Mouse (Mus musculus) gastrocnemius, adult 8-10 months (tissue): Measurements from ENCODE around the gene Ppip5k1. TPM values are rescaled to one million over a fixed set of nuclear protein-coding genes. Genes with fewer than 3 reads are reported as not detected.
"Not testable (repeated sequence)": the region's sequence is repeated elsewhere in the genome, so short reads cannot be mapped to it uniquely, and the experiment has no call there.

Experiments used
- DNase-seq, 2 experiments: peaks; one replicate each; pipeline ENCODE4 v3.0.0; 2022; ENCODE audit warnings: low spot score in 2 of 2
- total RNA-seq, 4 experiments: library from RNA; stranded (reverse); gene quantifications; 2 replicates each; pipeline ENCODE4 v1.2.4; 2022

The Ppip5k1 gene
- 100 to 1,000 TPM in 2 of 4 experiments, 10 to 100 TPM in 2; 97.7 to 103 (median 99.7) TPM for total RNA-seq

DNA sequence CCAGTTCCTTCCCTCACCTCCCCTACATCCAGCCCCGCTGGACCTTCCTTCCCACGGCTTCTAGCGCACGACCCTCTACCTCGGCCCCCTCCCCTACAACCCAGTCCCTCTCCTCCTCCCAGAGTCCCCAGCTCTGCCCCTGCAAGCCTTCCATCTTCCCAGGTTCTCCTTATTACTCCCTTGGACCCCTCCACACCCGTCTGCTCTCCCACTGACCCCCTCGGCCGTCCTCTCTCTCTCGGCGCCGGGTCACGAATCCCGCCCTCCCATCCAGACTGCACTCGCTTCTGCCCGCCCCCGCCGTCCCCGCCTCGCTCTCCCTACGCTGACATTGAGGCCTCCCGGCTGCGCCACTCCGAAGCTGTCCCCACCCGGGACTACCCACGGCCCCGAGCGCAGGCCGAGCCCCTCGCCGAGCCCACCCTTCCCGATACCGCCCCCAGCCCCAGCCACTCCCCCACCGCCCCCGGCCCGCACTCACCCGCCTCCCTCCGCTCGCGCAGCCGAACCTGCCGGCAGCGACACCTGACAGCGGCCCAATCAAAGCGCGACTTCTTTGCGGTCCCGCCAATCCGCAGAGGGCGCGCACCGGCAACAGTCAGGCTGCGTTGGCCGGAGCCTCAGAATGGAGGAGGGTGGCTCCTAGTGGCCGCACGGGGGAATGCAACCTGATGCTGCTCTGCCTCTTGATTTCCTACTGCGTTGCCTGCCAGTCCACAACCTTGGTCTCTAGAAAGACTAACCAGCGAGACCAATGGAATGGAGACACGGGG is at the start of gene Ppip5k1:
Ppip5k1 (minus strand) TSS at position 577 of the 773 bp plus-strand sequence.
- peak; percentile 93 to 96 for DNase-seq

DNA sequence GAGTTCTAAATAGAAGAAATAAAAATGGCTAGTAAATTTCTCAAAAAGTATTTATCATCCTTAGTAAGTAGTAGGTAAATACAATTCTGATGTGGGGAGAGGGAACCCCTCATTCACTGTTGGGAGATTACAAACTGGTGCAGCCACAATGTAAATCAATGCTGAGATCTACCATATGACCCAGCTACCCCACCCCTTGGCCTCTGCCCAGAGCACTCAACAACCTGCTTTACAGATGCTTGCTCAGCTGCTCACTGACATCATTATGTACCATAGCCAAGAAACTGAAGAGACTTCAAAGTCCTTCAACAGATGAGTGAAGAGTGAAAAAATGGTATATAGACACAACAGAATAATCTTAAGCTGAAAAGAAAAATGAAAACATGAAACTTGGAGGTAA is 48.1 kb upstream of the Ppip5k1 start:
- DNase-seq = no peak

DNA sequence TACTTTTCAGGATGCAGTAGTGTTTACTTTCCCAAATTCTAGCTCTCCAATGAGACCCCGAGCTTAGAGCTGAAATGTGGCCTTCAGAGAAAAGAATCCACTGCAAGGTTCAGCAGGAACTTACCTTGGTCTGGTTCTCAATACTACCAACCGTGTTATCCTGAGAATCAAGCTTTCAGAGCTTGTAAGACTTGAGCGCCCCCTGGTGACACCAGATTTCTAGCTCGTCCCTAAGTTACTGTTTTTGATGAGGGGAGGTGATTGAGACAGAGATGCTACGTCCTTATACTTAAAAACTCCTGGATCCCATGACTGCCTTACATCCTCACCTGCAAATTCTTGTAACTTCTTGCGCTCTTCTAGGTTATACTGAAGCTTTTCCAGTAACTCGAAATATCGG is 41.4 kb upstream of the Ppip5k1 start:
- DNase-seq = peak in 1 of 2 experiments; percentile 31

DNA sequence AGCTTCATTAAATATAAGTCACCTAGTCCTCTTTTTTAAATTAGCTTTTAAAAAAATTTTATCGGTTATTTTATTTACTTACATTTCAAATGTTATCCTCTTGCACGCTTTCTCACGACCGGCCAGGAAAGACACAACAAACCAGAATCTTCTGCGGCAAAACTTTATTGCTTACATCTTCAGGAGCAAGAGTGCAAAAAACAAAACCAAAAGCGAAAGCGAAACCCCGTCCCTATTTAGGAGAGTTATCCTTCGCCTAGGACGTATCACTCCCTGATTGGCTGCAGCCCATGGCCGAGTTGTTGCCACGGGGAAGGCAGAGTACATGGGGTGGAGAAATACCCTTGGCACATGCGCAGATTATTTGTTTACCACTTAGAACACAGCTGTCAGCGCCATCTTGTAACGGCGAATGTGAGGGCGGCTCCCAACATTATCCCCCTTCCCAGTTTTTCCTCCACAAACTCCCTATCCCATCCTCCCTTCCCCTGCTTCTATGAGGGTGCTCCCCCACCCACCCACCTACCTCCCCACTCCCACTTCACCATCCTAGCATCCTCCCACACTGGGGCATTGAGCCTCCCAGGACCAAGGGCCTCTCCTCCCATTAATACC is 31.9 kb upstream of the Ppip5k1 start, which contains the start of gene Strc:
Strc (minus strand) TSS at position 208 of the 615 bp plus-strand sequence.
- DNase-seq = not testable (repeated sequence)

DNA sequence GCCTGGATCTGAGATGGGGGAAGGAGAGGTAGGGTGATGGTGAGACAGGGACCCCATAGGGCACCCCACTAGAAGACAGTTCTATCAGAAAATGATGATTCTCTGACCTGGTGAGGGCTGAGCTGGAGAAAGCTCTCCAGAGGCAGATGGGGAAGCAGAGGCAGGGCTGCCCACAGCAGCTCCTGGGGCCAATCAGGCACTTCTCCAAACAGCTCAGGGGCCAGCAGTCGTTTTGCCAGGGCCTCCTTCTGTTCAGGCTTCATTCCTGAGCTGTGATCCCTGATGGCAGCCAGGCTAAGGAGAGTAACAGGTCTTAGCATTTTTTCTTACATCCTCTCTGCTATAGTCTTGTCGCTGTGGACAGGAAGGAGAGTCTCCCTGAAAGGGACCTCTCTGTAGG is 19.6 kb upstream of the Ppip5k1 start:
- DNase-seq = no peak

DNA sequence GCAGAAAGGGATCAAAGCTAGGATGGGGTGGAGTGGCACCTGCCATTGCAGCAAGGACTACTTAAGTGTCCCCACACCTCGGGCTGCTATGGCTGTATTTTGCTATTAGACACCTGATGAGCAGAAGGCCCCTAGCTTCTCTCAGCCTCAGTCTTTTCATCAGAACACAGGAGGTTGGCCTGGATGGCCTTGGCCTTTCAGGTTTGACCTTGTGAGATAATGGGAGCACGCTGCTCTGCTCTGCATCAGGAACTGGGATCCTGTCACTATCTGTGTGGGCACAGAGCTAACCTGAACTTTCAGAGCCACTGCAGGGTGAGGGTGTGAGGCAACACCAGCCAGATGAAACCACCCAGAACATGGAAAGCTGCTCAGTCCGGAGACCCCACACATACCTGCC is 17.1 kb upstream of the Ppip5k1 start:
- no peak for DNase-seq

DNA sequence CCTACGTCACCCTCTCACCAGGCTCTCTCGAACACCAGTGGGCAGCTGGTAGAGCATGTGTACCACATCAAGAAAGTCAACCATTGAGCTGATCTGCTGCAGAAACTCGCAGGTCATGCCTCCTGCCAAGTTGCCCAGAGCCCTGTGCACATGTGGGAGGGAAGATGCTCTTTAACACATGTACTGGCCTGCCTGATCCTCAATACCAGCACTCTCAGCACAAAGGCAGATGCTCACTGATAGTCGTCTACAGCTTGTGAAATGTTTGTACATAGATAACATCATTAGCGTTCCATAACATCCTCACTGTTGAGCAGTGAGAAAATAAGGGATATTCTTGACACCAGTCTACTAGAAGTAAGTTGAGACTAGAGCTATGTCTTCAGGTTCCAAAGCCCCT is 15.7 kb upstream of the Ppip5k1 start:
- DNase-seq = no peak

DNA sequence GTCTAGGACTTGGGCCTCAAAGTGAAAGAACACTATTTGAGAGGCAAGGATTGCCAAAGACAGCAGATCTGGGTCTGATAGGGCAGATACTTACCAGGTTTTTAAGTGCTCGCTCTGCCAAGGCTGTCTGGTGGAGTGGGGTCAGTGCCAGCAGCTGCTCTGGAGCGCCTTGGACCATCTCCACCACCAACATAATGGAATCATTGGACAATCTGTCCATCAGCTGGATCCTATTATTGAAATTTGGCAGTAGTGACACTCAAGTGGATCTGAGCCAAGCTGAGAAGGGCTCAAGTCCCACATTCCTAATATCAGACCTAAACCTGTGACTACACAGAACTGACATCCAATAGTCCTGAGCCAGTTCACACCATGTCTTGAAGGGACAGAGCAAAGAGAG is 13.6 kb upstream of the Ppip5k1 start:
- no peak for DNase-seq

DNA sequence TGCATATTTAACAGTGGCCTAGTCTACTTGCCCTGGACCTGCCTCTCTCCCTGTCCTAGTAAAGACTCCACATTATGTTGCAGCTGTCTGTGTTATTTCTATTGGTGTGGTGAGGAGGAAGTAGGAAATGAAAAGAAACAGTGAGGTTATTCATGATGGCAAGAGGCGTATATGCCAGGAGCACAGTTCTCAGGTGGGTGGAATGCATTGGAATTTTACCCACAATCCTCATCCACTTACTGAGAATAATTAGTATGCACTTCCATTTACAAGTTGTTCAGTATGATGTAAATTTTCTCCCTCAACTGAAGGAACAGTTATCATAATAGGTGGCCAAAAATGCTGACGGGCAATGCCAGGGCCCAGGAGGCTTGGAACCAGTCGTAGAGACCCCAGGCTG is 8.5 kb upstream of the Ppip5k1 start:
- no peak for DNase-seq

DNA sequence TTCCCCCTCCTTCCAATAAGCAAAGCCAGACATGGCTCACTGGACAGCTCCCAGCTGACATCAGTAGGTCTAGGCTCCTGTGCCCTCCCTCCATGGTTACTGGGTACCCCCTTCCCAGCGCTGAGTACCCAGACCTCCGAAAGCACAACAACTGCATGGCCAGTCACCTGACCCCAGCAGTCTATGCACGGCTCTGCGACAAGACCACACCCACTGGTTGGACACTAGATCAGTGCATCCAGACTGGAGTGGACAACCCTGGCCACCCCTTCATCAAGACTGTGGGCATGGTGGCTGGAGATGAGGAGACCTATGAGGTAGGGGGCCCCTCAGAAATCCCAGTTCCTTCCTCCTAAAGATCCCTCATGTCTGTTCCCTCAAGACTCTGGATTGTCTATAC is 4.3 kb upstream of the Ppip5k1 start:
- no peak for DNase-seq

DNA sequence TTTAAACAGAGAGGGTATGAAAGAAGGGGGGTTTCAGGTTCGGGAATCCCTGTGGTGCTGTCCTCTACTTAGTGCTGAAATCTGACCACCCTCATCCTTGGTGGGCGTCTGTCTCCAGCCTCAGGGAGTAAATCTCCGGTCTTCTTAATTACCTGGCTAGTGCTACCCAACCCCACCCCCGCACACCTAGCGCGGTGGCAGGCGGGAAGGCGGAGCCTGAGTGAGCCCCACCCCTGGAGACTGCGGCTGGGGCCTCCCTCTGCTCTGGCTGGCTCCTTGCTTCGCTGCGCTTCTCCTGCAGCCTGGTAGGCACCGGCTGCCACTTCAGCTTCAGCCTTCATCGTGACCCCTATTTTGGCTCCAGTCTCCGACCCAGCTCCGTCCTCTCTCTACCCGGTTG is 3.2 kb upstream of the Ppip5k1 start:
- no peak for DNase-seq

DNA sequence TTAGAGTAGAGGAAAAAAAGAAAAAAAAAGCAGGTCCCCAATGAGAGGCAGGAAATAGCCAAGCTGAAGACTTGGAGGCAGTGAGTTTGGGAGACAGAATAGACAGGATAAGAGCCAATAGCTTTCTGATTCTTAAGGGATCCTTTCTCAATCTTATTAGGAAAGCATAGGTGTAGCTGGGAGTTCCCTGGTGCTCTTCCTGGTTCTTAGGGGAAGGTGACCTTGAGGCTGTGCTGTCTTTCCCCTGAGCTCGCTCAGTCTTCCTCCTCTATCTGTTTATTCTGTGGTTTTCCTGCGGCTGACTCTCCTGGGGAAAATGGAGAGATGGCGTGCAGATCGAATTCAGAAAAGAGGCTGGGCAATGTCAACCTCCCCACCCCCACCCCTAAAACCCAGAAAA is 2.8 kb upstream of the Ppip5k1 start:
- no peak for DNase-seq

DNA sequence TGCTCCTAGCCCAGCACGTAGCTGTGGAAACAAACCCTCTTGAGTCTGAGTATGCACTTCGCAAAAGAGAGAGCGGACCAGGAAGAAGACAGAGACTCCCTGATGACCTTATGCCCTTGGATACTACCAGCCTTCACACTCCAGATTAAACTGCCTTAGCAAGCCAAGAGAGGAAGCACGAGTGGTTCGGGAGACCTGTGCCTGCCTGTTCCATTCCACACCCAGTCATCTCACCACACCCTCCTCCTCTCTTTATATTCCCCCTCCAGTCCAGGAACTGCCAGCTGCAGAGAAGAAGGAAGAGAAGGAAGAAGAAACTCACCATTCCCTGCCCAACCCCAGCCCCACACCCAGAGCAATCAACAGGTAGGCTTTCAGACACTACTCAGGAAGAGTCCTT is 2.3 kb upstream of the Ppip5k1 start, which contains the start of gene Ckmt1:
Ckmt1 (plus strand) TSS at position 221 of the 400 bp plus-strand sequence.
- no peak for DNase-seq

DNA sequence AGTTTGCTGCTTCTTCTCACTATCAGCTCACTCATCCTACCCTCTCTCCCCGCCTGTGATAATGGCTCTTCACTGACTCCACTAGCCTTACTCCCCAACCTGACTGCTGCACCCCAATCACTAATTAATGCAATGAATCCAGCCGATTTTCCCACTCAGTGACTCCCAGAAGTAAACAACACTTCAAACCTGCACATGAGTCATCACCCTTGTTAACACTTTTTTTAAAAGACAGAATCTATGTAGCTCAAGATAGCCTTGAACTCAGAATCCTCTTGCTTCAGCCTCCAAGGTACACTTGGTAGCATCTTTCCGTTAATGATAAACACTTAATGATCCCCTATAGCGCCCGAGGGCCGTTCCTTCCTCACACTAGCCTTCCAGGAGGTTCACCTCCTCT is 818 bp downstream of the Ppip5k1 start:
- DNase-seq = no peak

DNA sequence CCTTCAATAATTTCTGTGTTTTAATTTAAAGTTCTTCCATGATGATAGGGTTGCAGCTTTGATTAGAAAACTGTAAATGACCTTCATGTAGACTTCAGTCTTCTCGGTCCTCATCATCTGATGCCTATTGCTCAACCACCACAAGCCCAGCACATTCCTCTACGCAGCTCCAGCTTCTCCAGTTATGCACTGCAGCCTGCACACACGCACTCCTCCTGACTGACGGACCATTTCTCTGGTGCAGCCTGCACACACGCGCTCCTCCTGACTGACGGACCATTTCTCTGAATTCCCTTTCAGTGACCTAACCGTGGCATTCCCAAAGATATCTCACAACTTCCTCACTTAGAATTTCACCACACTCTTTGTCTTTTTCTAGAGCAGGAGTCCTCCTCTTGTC is 2.0 kb downstream of the Ppip5k1 start:
- peak in 1 of 2 experiments; percentile 28 for DNase-seq

DNA sequence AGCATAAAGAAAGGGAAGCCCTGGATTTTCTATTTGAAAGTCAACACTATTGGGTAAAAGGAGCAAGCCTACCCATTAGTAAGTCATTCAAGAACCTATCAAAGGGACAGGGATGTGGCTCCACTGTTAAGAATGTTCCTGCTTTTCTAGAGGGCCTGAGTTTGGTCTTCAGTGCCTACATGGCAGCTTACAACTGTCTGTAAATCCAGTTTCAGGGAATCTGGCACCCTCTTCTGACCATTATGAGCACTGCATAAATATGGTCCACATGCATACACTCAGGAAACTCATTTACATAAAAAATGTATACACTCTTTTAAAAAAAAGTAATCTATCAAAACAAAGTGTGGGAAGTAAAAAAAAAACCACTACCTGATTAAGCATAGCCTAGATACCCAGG is 16.1 kb downstream of the Ppip5k1 start:
- DNase-seq = no peak

DNA sequence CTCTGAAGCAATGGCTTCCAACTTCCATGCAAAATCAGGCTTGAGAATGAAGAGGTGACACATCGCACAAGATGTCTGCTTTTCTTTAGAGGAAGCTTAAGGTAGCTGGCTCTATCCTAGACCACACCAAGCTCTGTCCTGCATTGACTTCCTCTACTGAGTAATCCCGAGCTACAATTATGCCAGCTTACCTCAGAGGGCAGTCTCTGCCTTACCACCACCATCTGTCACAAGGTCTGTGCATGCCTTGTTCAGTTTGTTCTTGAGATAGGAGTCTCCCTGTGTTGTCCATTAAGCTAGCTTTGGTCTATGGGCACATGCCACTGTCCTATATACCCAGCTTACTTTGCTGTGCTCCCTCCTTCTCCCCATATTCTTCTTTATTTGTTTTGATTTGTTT is 25.7 kb downstream of the Ppip5k1 start:
- no peak for DNase-seq

DNA sequence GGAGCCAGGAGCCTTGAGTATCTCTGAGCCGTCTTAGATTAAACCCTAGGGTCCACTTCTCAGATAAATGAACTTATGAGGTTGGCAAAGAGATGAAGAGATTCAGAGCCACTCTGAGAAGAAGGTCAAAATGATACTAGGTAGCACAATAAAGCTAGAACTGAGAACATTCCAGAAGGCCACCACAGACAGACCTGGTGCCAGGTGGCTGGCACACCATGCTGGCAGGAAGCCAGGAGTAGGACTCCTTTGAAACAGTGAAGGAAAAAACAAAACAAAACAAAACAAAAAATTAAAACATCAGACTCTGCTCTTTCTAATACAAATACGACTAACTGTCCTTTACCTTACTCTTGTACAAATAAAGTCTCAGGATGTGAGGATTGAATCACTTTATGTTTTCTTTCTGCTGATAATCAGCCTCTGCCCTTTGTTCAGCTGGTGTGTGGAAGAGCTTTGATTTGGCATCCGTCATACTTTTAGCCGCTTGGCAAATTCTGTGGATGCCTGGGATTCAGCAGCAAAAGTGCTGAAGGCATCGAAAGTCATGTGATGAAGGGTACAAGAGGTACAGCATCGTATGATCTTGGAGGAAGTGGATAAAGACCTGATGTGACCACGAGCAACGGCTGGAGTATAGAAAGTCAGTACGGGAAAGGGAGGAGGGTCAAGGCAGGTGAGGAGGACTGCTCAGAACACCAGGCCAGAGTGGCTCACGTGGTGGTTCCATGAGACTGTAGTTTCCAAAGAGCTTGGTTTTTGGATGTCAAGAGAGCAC is 31.3 kb downstream of the Ppip5k1 start:
- no peak for DNase-seq

DNA sequence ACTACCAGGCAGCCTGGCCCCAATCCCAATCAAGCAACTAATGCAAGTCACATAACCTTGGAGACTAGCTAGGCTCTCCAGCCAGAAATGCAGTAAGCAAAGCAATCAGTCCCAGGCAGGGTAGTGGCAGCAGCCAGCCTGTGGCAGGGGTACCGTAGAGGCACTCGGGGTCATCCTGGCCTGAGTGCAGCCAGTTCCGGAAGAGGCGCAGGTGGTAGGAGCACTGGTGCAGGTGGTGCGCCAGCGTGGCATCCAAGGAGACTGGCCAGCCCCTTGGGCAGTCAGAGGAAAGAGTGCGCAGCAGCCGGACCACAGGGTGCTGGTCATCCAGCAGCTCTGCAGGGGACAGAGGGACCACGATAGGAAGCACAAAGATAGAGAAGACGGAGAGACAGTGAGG is 32.2 kb downstream of the Ppip5k1 start:
- no peak for DNase-seq

DNA sequence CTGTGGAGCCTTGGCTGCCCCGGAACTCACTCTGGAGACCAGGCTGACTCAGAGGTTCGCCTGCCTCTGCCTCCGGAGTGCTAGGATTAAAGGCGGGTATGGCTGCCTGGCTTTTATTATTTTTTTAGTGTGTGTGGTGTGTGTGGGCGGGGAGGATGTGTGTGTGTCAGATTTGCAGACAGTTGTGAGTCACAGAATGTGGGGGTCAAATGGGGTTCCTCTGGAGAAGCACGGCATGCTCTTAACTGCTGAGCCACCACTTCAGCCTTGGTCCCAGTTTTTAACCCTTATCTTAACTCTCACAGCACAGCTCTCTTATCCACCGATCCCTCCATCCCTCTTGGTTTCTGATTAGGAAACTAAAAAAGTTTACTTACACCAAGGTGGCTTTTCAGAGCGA is 38.9 kb downstream of the Ppip5k1 start:
- DNase-seq = no peak

DNA sequence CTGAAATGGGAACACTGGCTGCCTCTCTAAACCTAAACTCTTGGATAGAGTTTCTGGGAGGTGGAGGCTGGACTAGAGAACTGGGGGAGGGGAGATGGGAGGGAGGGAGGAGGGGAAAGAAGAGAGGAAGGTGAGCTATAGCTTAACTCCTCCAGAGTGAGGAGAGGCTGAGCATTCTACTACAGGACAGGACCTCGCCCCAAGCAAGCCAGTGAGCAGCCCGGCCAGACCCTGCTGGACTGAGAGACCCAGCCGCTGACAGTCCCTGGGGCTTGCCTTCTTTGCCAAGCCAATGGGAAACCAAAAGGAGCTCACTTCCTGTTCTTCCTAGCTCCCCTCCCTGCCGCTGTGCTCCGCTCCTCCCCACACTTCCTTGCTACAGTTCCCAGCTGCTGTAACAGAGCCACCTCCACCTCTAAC is 46.2 kb downstream of the Ppip5k1 start:
- DNase-seq = no peak

DNA sequence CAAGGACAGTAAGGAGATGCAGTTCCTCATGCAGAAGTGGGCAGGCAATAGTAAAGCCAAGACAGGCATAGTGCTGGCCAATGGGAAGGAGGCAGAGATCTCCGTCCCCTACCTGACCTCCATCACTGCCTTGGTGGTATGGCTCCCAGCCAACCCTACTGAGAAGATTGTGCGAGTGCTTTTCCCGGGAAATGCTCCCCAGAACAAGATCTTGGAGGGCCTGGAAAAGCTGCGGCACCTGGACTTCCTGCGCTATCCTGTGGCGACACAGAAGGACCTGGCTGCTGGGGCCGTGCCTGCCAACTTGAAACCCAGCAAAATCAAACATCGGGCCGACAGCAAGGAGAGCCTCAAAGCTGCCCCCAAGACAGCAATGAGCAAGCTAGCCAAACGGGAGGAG is 55.2 kb downstream of the Ppip5k1 start:
- DNase-seq = no peak
